Mouse (Mus musculus): Measurements from ENCODE around the gene Tmem115. TPM values are rescaled to one million over a fixed set of nuclear protein-coding genes. Genes with fewer than 3 reads are reported as not detected.

Tmem115 gene
- polyA plus RNA-seq, 1 experiment = 0.88 TPM

GRCm38 (mm10) chr9:107538711-107539110 is 5.0 kb downstream of the Tmem115 start:
- peaks cover 83% of the 10 kb centered on the region for H3K4me1 ChIP-seq (ENCODE audit: control insufficient read depth)
- no peak overlapping the region for H3K4me3 ChIP-seq (replicated peaks)
- H3K27me3 ChIP-seq (ENCODE audit: control insufficient read depth) = no peaks in the 10 kb centered on the region
- TF ChIP-seq TAL1 (IDR thresholded peaks at IDR 0.05; ENCODE audit: low read length) (no peak), GATA1 (IDR thresholded peaks at IDR 0.05; ENCODE audit: low read length) (no peak)
- H3K36me3 ChIP-seq (ENCODE audit: control insufficient read depth) = peaks cover 48% of the 10 kb centered on the region
- no peaks in the 10 kb centered on the region for H3K9me3 ChIP-seq (ENCODE audit: control insufficient read depth, low read length)

- Histone ChIP-seq H3K4me3 (replicated peaks) (no peak overlapping the region), H3K9me3 (ENCODE audit: control insufficient read depth, low read length) (peaks cover 2% of the 10 kb centered on the region; the same call in 1 of the 2 replicates), H3K36me3 (ENCODE audit: control insufficient read depth) (peaks cover 59% of the 10 kb centered on the region), H3K4me1 (ENCODE audit: control insufficient read depth) (peaks cover 72% of the 10 kb centered on the region), H3K27me3 (ENCODE audit: control insufficient read depth) (no peaks in the 10 kb centered on the region)
- TF ChIP-seq GATA1 (IDR thresholded peaks at IDR 0.05; ENCODE audit: low read length) = no peak
- no peak for TF ChIP-seq TAL1 (IDR thresholded peaks at IDR 0.05; ENCODE audit: low read length)
These were observed 6.2 kb downstream of the Tmem115 start for GRCm38 (mm10) chr9:107539940-107540339.

GRCm38 (mm10) chr9:107540420-107540819 is 6.7 kb downstream of the Tmem115 start:
- H3K27me3 ChIP-seq (ENCODE audit: control insufficient read depth) = no peaks in the 10 kb centered on the region
- TF ChIP-seq GATA1 (IDR thresholded peaks at IDR 0.05; ENCODE audit: low read length) (no peak), TAL1 (IDR thresholded peaks at IDR 0.05; ENCODE audit: low read length) (no peak)
- peaks cover 2% of the 10 kb centered on the region; the same call in 1 of the 2 replicates for H3K9me3 ChIP-seq (ENCODE audit: control insufficient read depth, low read length)
- H3K4me3 ChIP-seq (replicated peaks) = no peak overlapping the region
- H3K36me3 ChIP-seq (ENCODE audit: control insufficient read depth) = peaks cover 64% of the 10 kb centered on the region
- peaks cover 72% of the 10 kb centered on the region for H3K4me1 ChIP-seq (ENCODE audit: control insufficient read depth)

- peaks cover 72% of the 10 kb centered on the region for H3K4me1 ChIP-seq (ENCODE audit: control insufficient read depth)
- peak overlapping the region; percentile 84 for H3K4me3 ChIP-seq (replicated peaks)
- TF ChIP-seq TAL1 (IDR thresholded peaks at IDR 0.05; ENCODE audit: low read length) = no peak
- TF ChIP-seq GATA1 (IDR thresholded peaks at IDR 0.05; ENCODE audit: low read length) = no peak
- H3K36me3 ChIP-seq (ENCODE audit: control insufficient read depth) = peaks cover 59% of the 10 kb centered on the region
- H3K9me3 ChIP-seq (ENCODE audit: control insufficient read depth, low read length) = peaks cover 2% of the 10 kb centered on the region; the same call in 1 of the 2 replicates
- no peaks in the 10 kb centered on the region for H3K27me3 ChIP-seq (ENCODE audit: control insufficient read depth)
These were observed 7.3 kb downstream of the Tmem115 start for GRCm38 (mm10) chr9:107541005-107541404.

GRCm38 (mm10) chr9:107541474-107542351 is 8.0 kb downstream of the Tmem115 start, which contains the start of the genes Cyb561d2 and Nprl2:
Cyb561d2 (minus strand) TSS chr9:107542193.
Nprl2 (plus strand) TSS chr9:107542226.
- peaks cover 72% of the 10 kb centered on the region for H3K4me1 ChIP-seq (ENCODE audit: control insufficient read depth)
- peaks cover 54% of the 10 kb centered on the region for H3K36me3 ChIP-seq (ENCODE audit: control insufficient read depth)

GRCm38 (mm10) chr9:107542352-107542686 is 8.6 kb downstream of the Tmem115 start:
- peaks cover 72% of the 10 kb centered on the region for H3K4me1 ChIP-seq (ENCODE audit: control insufficient read depth)
- TF ChIP-seq GATA1 (IDR thresholded peaks at IDR 0.05; ENCODE audit: low read length) = no peak
- TF ChIP-seq TAL1 (IDR thresholded peaks at IDR 0.05; ENCODE audit: low read length) = no peak
- no peaks in the 10 kb centered on the region for H3K27me3 ChIP-seq (ENCODE audit: control insufficient read depth)
- peak overlapping the region; percentile 84 for H3K4me3 ChIP-seq (replicated peaks)
- peaks cover 47% of the 10 kb centered on the region for H3K36me3 ChIP-seq (ENCODE audit: control insufficient read depth)
- H3K9me3 ChIP-seq (ENCODE audit: control insufficient read depth, low read length) = peaks cover 2% of the 10 kb centered on the region; the same call in 1 of the 2 replicates

More at GRCm38 (mm10) chr9:107541474-107542351, 8.0 kb downstream of the Tmem115 start, which contains the start of the genes Cyb561d2 and Nprl2:
- Histone ChIP-seq H3K27me3 (ENCODE audit: control insufficient read depth) (no peaks in the 10 kb centered on the region), H3K9me3 (ENCODE audit: control insufficient read depth, low read length) (peaks cover 2% of the 10 kb centered on the region; the same call in 1 of the 2 replicates), H3K4me3 (replicated peaks) (peak within 1 kb of the TSS; percentile 84)
- no peak for TF ChIP-seq TAL1 (IDR thresholded peaks at IDR 0.05; ENCODE audit: low read length)
- no peak for TF ChIP-seq GATA1 (IDR thresholded peaks at IDR 0.05; ENCODE audit: low read length)

GRCm38 (mm10) chr9:107542721-107543120 is 9.0 kb downstream of the Tmem115 start:
- H3K36me3 ChIP-seq (ENCODE audit: control insufficient read depth) = peaks cover 43% of the 10 kb centered on the region
- H3K9me3 ChIP-seq (ENCODE audit: control insufficient read depth, low read length) = peaks cover 2% of the 10 kb centered on the region; the same call in 1 of the 2 replicates
- H3K4me3 ChIP-seq (replicated peaks) = peak overlapping the region; percentile 84
- H3K27me3 ChIP-seq (ENCODE audit: control insufficient read depth) = no peaks in the 10 kb centered on the region
- H3K4me1 ChIP-seq (ENCODE audit: control insufficient read depth) = peaks cover 72% of the 10 kb centered on the region
- TF ChIP-seq TAL1 (IDR thresholded peaks at IDR 0.05; ENCODE audit: low read length) (no peak), GATA1 (IDR thresholded peaks at IDR 0.05; ENCODE audit: low read length) (no peak)

- Histone ChIP-seq H3K4me1 (ENCODE audit: control insufficient read depth) (peaks cover 71% of the 10 kb centered on the region), H3K27me3 (ENCODE audit: control insufficient read depth) (no peaks in the 10 kb centered on the region; the same call in 1 of the 2 replicates), H3K9me3 (ENCODE audit: control insufficient read depth, low read length) (peaks cover 2% of the 10 kb centered on the region; the same call in 1 of the 2 replicates), H3K4me3 (replicated peaks) (no peak overlapping the region), H3K36me3 (ENCODE audit: control insufficient read depth) (peaks cover 38% of the 10 kb centered on the region)
- TF ChIP-seq GATA1 (IDR thresholded peaks at IDR 0.05; ENCODE audit: low read length) (no peak), TAL1 (IDR thresholded peaks at IDR 0.05; ENCODE audit: low read length) (no peak)
These were observed 9.6 kb downstream of the Tmem115 start for GRCm38 (mm10) chr9:107543299-107543698.

- Histone ChIP-seq H3K36me3 (ENCODE audit: control insufficient read depth) (peaks cover 28% of the 10 kb centered on the region), H3K9me3 (ENCODE audit: control insufficient read depth, low read length) (peaks cover 2% of the 10 kb centered on the region; the same call in 1 of the 2 replicates), H3K4me3 (replicated peaks) (no peak overlapping the region), H3K4me1 (ENCODE audit: control insufficient read depth) (peaks cover 68% of the 10 kb centered on the region), H3K27me3 (ENCODE audit: control insufficient read depth) (peaks cover 7% of the 10 kb centered on the region)
- TF ChIP-seq GATA1 (IDR thresholded peaks at IDR 0.05; ENCODE audit: low read length) = no peak
- no peak for TF ChIP-seq TAL1 (IDR thresholded peaks at IDR 0.05; ENCODE audit: low read length)
These were observed 10.5 kb downstream of the Tmem115 start for GRCm38 (mm10) chr9:107544196-107544700.
